Mouse (Mus musculus): ENCODE data around the gene Tspan15. TPM values are rescaled to one million over a fixed set of nuclear protein-coding genes. Genes with fewer than 3 reads are reported as not detected.

The Tspan15 gene
- total and polyA plus RNA-seq, 3 experiments, result 0.23 to 2.2 TPM; not detected in 1

DNA sequence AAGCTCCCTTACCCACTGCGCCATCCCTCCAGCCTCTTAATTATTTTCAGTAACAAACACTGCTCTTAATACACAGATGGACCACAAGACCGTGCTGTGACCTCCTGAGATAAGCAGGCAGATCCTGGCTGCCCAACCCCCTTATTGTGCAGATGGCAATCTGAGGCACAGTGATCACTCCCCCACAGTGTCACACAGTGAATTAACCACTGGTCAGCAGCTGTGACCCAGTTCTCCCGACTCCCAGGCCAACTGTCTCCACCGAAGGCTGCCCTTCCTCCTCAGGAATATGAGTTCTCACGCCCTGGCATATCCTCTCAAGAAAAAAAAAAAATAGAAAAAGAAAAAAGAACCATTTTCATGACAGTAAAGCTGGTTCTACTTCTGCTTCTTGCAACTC is 14.5 kb downstream of the Tspan15 start (continued):
- TF ChIP-seq ELF1 (IDR thresholded peaks at IDR 0.05; ENCODE audit: low read depth, low read length) (no peak), MEF2A (IDR thresholded peaks at IDR 0.05; ENCODE audit: extremely low read depth, insufficient replicate concordance, low read depth, low read length, poor library complexity, severe bottlenecking) (peak; percentile 56; the same call in 1 of the 2 replicates), RCOR1 (IDR thresholded peaks at IDR 0.05; ENCODE audit: low read depth, low read length) (peak; percentile 57), MAZ (IDR thresholded peaks at IDR 0.05; ENCODE audit: low read depth, low read length) (peak; percentile 50; the same call in 1 of the 2 replicates), GABPA (IDR thresholded peaks at IDR 0.05; ENCODE audit: low read depth, low read length) (no peak), TCF12 (IDR thresholded peaks at IDR 0.05; ENCODE audit: low read depth, low read length) (peak; percentile 88), MYB (IDR thresholded peaks at IDR 0.05; ENCODE audit: low read depth, low read length) (no peak), HCFC1 (IDR thresholded peaks at IDR 0.05; ENCODE audit: low read depth, low read length) (no peak), USF2 (IDR thresholded peaks at IDR 0.05; ENCODE audit: borderline replicate concordance in 1 of 2, insufficient read depth in 1 of 2, low read depth in 1 of 2, low read length in 2 of 2) (no peak), SMC3 (IDR thresholded peaks at IDR 0.05; ENCODE audit: low read depth, low read length) (no peak), POLR2A (IDR thresholded peaks at IDR 0.05; ENCODE audit: control insufficient read depth in 1 of 2, insufficient read depth in 1 of 2, low read depth in 1 of 2, low read length in 2 of 2, poor library complexity in 1 of 2) (no peak), NRF1 (IDR thresholded peaks at IDR 0.05; ENCODE audit: insufficient read depth, low read depth, low read length, poor library complexity, severe bottlenecking) (no peak), GATA1 (IDR thresholded peaks at IDR 0.05; ENCODE audit: low read depth, low read length) (peak; percentile 83), ZNF384 (IDR thresholded peaks at IDR 0.05; ENCODE audit: low read depth, low read length) (peak; percentile 82), MAX (IDR thresholded peaks at IDR 0.05; ENCODE audit: low read length) (no peak), ZKSCAN1 (IDR thresholded peaks at IDR 0.05; ENCODE audit: low read depth, low read length) (no peak), RAD21 (IDR thresholded peaks at IDR 0.05; ENCODE audit: low read depth, low read length) (no peak)

DNA sequence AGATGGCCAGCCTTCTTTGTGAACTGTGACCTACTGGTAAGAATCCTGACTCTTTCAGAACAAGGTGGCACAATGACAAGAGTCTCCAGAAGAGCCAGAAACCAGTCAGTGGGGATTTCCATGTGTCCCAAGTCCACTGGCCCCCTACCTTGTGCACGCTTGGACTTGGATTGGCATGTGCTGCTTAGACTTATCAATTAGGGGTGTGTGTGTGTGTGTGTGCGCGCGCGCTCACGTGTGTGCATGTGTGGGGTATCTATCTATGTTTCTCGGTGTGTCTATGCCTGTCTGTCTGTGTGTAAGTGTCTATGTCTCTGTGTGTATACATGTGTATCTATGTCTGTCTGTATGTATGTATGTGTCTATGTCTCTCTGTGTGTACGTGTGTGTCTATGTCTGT is 15.4 kb downstream of the Tspan15 start:
- Histone ChIP-seq H3K27me3 (ENCODE audit: control insufficient read depth in 1 of 2, insufficient read depth in 2 of 2, low read length in 2 of 2) (no peaks in the 10 kb centered on the region), H3K9me3 (replicated peaks; ENCODE audit: insufficient read depth, low read length) (no peaks in the 10 kb centered on the region), H3K4me1 (ENCODE audit: control insufficient read depth in 1 of 2, insufficient read depth in 2 of 2, low read length in 2 of 2) (peaks cover 8 to 41% of the 10 kb centered on the region in 2 experiments), H3K36me3 (ENCODE audit: control insufficient read depth in 1 of 2, insufficient read depth in 2 of 2, low read length in 2 of 2) (peaks cover 0 to 19% of the 10 kb centered on the region in 2 experiments; a peak in 2 of 4 replicates), H3K9ac (ENCODE audit: control insufficient read depth, low read depth, low read length, poor library complexity, severe bottlenecking) (peak overlapping the region; percentile 83), H3K27ac (ENCODE audit: control insufficient read depth, low read depth, low read length) (peak overlapping the region; percentile 100), H3K79me2 (ENCODE audit: control insufficient read depth, insufficient read depth, low read length, poor library complexity) (peaks cover 1% of the 10 kb centered on the region; the same call in 1 of the 2 replicates), H3K4me3 (ENCODE audit: control insufficient read depth in 1 of 2, insufficient read depth in 1 of 2, low read depth in 2 of 2, low read length in 2 of 2) (peak overlapping the region; percentile 62 to 63)
- peak; percentile 65 for DNase-seq (ENCODE audit: low read depth, low spot score)
- no peak; the same call in 1 of the 2 replicates for TF ChIP-seq POLR2AphosphoS2 (IDR thresholded peaks at IDR 0.05; ENCODE audit: low read length)
- TF ChIP-seq MYC (IDR thresholded peaks at IDR 0.05; ENCODE audit: low read depth, low read length), result no peak
- no peak for TF ChIP-seq MEF2A (IDR thresholded peaks at IDR 0.05; ENCODE audit: extremely low read depth, insufficient replicate concordance, low read depth, low read length, poor library complexity, severe bottlenecking)
- TF ChIP-seq ELF1 (IDR thresholded peaks at IDR 0.05; ENCODE audit: low read depth, low read length), result 0 out of 2 replicates have a peak, but pooled peaks have one; percentile 0
- TF ChIP-seq KAT2A (conservative IDR thresholded peaks at IDR 0.05; ENCODE audit: low read depth, low read length), result no peak
- TF ChIP-seq ZMIZ1 (IDR thresholded peaks at IDR 0.05; ENCODE audit: low read depth, low read length), result no peak
- no peak for TF ChIP-seq GABPA (IDR thresholded peaks at IDR 0.05; ENCODE audit: low read depth, low read length)
- TF ChIP-seq HCFC1 (IDR thresholded peaks at IDR 0.05; ENCODE audit: low read depth, low read length), result no peak
- no peak for TF ChIP-seq MAZ (IDR thresholded peaks at IDR 0.05; ENCODE audit: low read depth, low read length)
- TF ChIP-seq EP300 (IDR thresholded peaks at IDR 0.05; ENCODE audit: low read depth in 1 of 2, low read length in 2 of 2), result no peak
- TF ChIP-seq POLR2A (IDR thresholded peaks at IDR 0.05; ENCODE audit: control insufficient read depth in 1 of 2, insufficient read depth in 1 of 2, low read depth in 1 of 2, low read length in 2 of 2, poor library complexity in 1 of 2), result no peak
- no peak for TF ChIP-seq MYB (IDR thresholded peaks at IDR 0.05; ENCODE audit: low read depth, low read length)
- no peak for TF ChIP-seq ZNF384 (IDR thresholded peaks at IDR 0.05; ENCODE audit: low read depth, low read length)
- TF ChIP-seq BHLHE40 (IDR thresholded peaks at IDR 0.05; ENCODE audit: borderline replicate concordance, low read depth, low read length), result peak; percentile 80
- no peak for TF ChIP-seq SMC3 (IDR thresholded peaks at IDR 0.05; ENCODE audit: low read depth, low read length)
- no peak for TF ChIP-seq SIN3A (IDR thresholded peaks at IDR 0.05; ENCODE audit: low read length)
- no peak for TF ChIP-seq CHD2 (IDR thresholded peaks at IDR 0.05; ENCODE audit: low read length)
- TF ChIP-seq ZKSCAN1 (IDR thresholded peaks at IDR 0.05; ENCODE audit: low read depth, low read length), result no peak
- TF ChIP-seq JUND (IDR thresholded peaks at IDR 0.05; ENCODE audit: low read depth, low read length), result no peak
- TF ChIP-seq GATA1 (IDR thresholded peaks at IDR 0.05; ENCODE audit: low read depth, low read length), result no peak
- 0 out of 2 replicates have a peak, but pooled peaks have one; percentile 29 for TF ChIP-seq NRF1 (IDR thresholded peaks at IDR 0.05; ENCODE audit: insufficient read depth, low read depth, low read length, poor library complexity, severe bottlenecking)
- no peak for TF ChIP-seq POLR2AphosphoS5 (IDR thresholded peaks at IDR 0.05; ENCODE audit: borderline replicate concordance, low read depth, low read length)
- no peak for TF ChIP-seq E2F4 (IDR thresholded peaks at IDR 0.05; ENCODE audit: borderline replicate concordance, low read depth, low read length)
- TF ChIP-seq NELFE (IDR thresholded peaks at IDR 0.05; ENCODE audit: low read depth, low read length), result no peak; the same call in 1 of the 2 replicates
- peak; percentile 22; the same call in 1 of the 2 replicates for TF ChIP-seq USF1 (IDR thresholded peaks at IDR 0.05; ENCODE audit: low read depth, low read length)
- TF ChIP-seq MAFK (IDR thresholded peaks at IDR 0.05; ENCODE audit: borderline replicate concordance, low read depth, low read length), result no peak

Measured in MEL (cell line).